Mouse (Mus musculus): ENCODE results near the gene Ung. TPM values are rescaled to one million over a fixed set of nuclear protein-coding genes. Genes with fewer than 3 reads are reported as not detected.
A peak's percentile ranks its signal among the peaks of the same experiment; 100 is the strongest.

Ung gene
- total and polyA plus RNA-seq, 2 experiments = 2.4 to 5.0 TPM

- 92% methylated on average over 6 of the region's 6 CpGs for WGBS
Observed at GRCm38 (mm10) chr5:114113334-114113733, 16.9 kb upstream of the Ung start.

GRCm38 (mm10) chr5:114115030-114115429 lies 15.2 kb upstream of the Ung start:
- Histone ChIP-seq H3K9ac (ENCODE audit: low read depth, low read length) (no peak overlapping the region), H3K79me2 (ENCODE audit: control insufficient read depth, insufficient read depth, low read length) (no peaks in the 10 kb centered on the region), H3K36me3 (ENCODE audit: control insufficient read depth, insufficient read depth, low read length) (peaks cover 2% of the 10 kb centered on the region; the same call in 1 of the 2 replicates), H3K27ac (replicated peaks; ENCODE audit: insufficient read depth, low read depth, low read length) (no peak overlapping the region), H3K27me3 (ENCODE audit: control insufficient read depth, insufficient read depth, low read length) (no peaks in the 10 kb centered on the region), H3K4me1 (ENCODE audit: control insufficient read depth, insufficient read depth, low read length) (no peaks in the 10 kb centered on the region), H3K4me3 (ENCODE audit: insufficient read depth, low read depth, low read length) (no peak overlapping the region)
- TF ChIP-seq POLR2A (IDR thresholded peaks at IDR 0.05; ENCODE audit: extremely low read depth, insufficient read depth, low read length) = no peak
- no peak for TF ChIP-seq CTCF (IDR thresholded peaks at IDR 0.05; ENCODE audit: low read depth, low read length)
- no peak for DNase-seq (ENCODE audit: extremely low read depth, low read depth, low spot score)
- 88% methylated on average over 5 of the region's 5 CpGs for WGBS

More at GRCm38 (mm10) chr5:114113334-114113733, 16.9 kb upstream of the Ung start:
- Histone ChIP-seq H3K9ac (ENCODE audit: low read depth, low read length) (no peak overlapping the region), H3K4me1 (ENCODE audit: control insufficient read depth, insufficient read depth, low read length) (no peaks in the 10 kb centered on the region), H3K4me3 (ENCODE audit: insufficient read depth, low read depth, low read length) (no peak overlapping the region), H3K36me3 (ENCODE audit: control insufficient read depth, insufficient read depth, low read length) (peaks cover 11% of the 10 kb centered on the region; the same call in 1 of the 2 replicates), H3K27ac (replicated peaks; ENCODE audit: insufficient read depth, low read depth, low read length) (no peak overlapping the region), H3K27me3 (ENCODE audit: control insufficient read depth, insufficient read depth, low read length) (no peaks in the 10 kb centered on the region), H3K79me2 (ENCODE audit: control insufficient read depth, insufficient read depth, low read length) (no peaks in the 10 kb centered on the region)
- DNase-seq (ENCODE audit: extremely low read depth, low read depth, low spot score) = no peak
- TF ChIP-seq POLR2A (IDR thresholded peaks at IDR 0.05; ENCODE audit: extremely low read depth, insufficient read depth, low read length) = no peak
- TF ChIP-seq CTCF (IDR thresholded peaks at IDR 0.05; ENCODE audit: low read depth, low read length) = peak; percentile 38; the same call in 1 of the 2 replicates

- H3K36me3 ChIP-seq (ENCODE audit: control insufficient read depth, insufficient read depth, low read length) = peaks cover 8% of the 10 kb centered on the region
- TF ChIP-seq POLR2A (IDR thresholded peaks at IDR 0.05; ENCODE audit: extremely low read depth, insufficient read depth, low read length) = no peak
- TF ChIP-seq CTCF (IDR thresholded peaks at IDR 0.05; ENCODE audit: low read depth, low read length) = no peak
- WGBS = 84% methylated on average over 7 of the region's 7 CpGs
Observed at GRCm38 (mm10) chr5:114116586-114116985, 13.6 kb upstream of the Ung start.

GRCm38 (mm10) chr5:114119806-114120205 lies 10.4 kb upstream of the Ung start:
- Histone ChIP-seq H3K79me2 (ENCODE audit: control insufficient read depth, insufficient read depth, low read length) (no peaks in the 10 kb centered on the region), H3K27ac (replicated peaks; ENCODE audit: insufficient read depth, low read depth, low read length) (no peak overlapping the region), H3K4me3 (ENCODE audit: insufficient read depth, low read depth, low read length) (no peak overlapping the region), H3K9ac (ENCODE audit: low read depth, low read length) (no peak overlapping the region), H3K36me3 (ENCODE audit: control insufficient read depth, insufficient read depth, low read length) (peaks cover 12% of the 10 kb centered on the region), H3K27me3 (ENCODE audit: control insufficient read depth, insufficient read depth, low read length) (no peaks in the 10 kb centered on the region), H3K4me1 (ENCODE audit: control insufficient read depth, insufficient read depth, low read length) (no peaks in the 10 kb centered on the region)
- no peak for TF ChIP-seq CTCF (IDR thresholded peaks at IDR 0.05; ENCODE audit: low read depth, low read length)
- DNase-seq (ENCODE audit: extremely low read depth, low read depth, low spot score) = no peak
- 96% methylated on average over 4 of the region's 4 CpGs for WGBS

More at GRCm38 (mm10) chr5:114116586-114116985, 13.6 kb upstream of the Ung start:
- no peaks in the 10 kb centered on the region for H3K79me2 ChIP-seq (ENCODE audit: control insufficient read depth, insufficient read depth, low read length)
- DNase-seq (ENCODE audit: extremely low read depth, low read depth, low spot score) = no peak
- no peaks in the 10 kb centered on the region for H3K4me1 ChIP-seq (ENCODE audit: control insufficient read depth, insufficient read depth, low read length)
- H3K27me3 ChIP-seq (ENCODE audit: control insufficient read depth, insufficient read depth, low read length) = no peaks in the 10 kb centered on the region
- H3K27ac ChIP-seq (replicated peaks; ENCODE audit: insufficient read depth, low read depth, low read length) = no peak overlapping the region
- H3K4me3 ChIP-seq (ENCODE audit: insufficient read depth, low read depth, low read length) = no peak overlapping the region
- H3K9ac ChIP-seq (ENCODE audit: low read depth, low read length) = no peak overlapping the region

GRCm38 (mm10) chr5:114126008-114126407 lies 4.2 kb upstream of the Ung start:
- H3K36me3 ChIP-seq (ENCODE audit: control insufficient read depth, insufficient read depth, low read length) = peaks cover 8% of the 10 kb centered on the region
- no peak overlapping the region for H3K27ac ChIP-seq (replicated peaks; ENCODE audit: insufficient read depth, low read depth, low read length)
- over 99% methylated on average over 3 of the region's 3 CpGs for WGBS
- no peak for TF ChIP-seq CTCF (IDR thresholded peaks at IDR 0.05; ENCODE audit: low read depth, low read length)
- TF ChIP-seq POLR2A (IDR thresholded peaks at IDR 0.05; ENCODE audit: extremely low read depth, insufficient read depth, low read length) = no peak
- no peak overlapping the region for H3K9ac ChIP-seq (ENCODE audit: low read depth, low read length)
- no peaks in the 10 kb centered on the region for H3K79me2 ChIP-seq (ENCODE audit: control insufficient read depth, insufficient read depth, low read length)
- H3K4me3 ChIP-seq (ENCODE audit: insufficient read depth, low read depth, low read length) = no peak overlapping the region
- no peak for DNase-seq (ENCODE audit: extremely low read depth, low read depth, low spot score)
- no peaks in the 10 kb centered on the region for H3K27me3 ChIP-seq (ENCODE audit: control insufficient read depth, insufficient read depth, low read length)
- no peaks in the 10 kb centered on the region for H3K4me1 ChIP-seq (ENCODE audit: control insufficient read depth, insufficient read depth, low read length)

GRCm38 (mm10) chr5:114126499-114127244 lies 3.5 kb upstream of the Ung start:
- Histone ChIP-seq H3K4me3 (ENCODE audit: insufficient read depth, low read depth, low read length) (no peak overlapping the region), H3K36me3 (ENCODE audit: control insufficient read depth, insufficient read depth, low read length) (peaks cover 3% of the 10 kb centered on the region; the same call in 1 of the 2 replicates), H3K79me2 (ENCODE audit: control insufficient read depth, insufficient read depth, low read length) (no peaks in the 10 kb centered on the region), H3K9ac (ENCODE audit: low read depth, low read length) (no peak overlapping the region), H3K27me3 (ENCODE audit: control insufficient read depth, insufficient read depth, low read length) (no peaks in the 10 kb centered on the region), H3K4me1 (ENCODE audit: control insufficient read depth, insufficient read depth, low read length) (no peaks in the 10 kb centered on the region), H3K27ac (replicated peaks; ENCODE audit: insufficient read depth, low read depth, low read length) (no peak overlapping the region)
- no peak for DNase-seq (ENCODE audit: extremely low read depth, low read depth, low spot score)
- no peak for TF ChIP-seq POLR2A (IDR thresholded peaks at IDR 0.05; ENCODE audit: extremely low read depth, insufficient read depth, low read length)
- no peak for TF ChIP-seq CTCF (IDR thresholded peaks at IDR 0.05; ENCODE audit: low read depth, low read length)
- WGBS = 89% methylated on average over 7 of the region's 7 CpGs

All from liver, adult 2 months (tissue).